Mouse (Mus musculus) embryonic facial prominence, embryonic 11.5 days (tissue): ENCODE measurements at regions not wholly inside any gene's neighbourhood (a gene's known extent, or its start where the extent isn't known, plus 50 kb on each side); places are given as distances from the start of the nearest gene placed in this dataset.
"Not testable (repeated sequence)": the region's sequence is repeated elsewhere in the genome, so short reads cannot be mapped to it uniquely, and the experiment has no call there.

Experiments
- ATAC-seq: fragments of 200-750 bp; cut with Nextera tagmentation; replicated peaks from 2 replicates; pipeline ENCODE4 v1.8.0; 2017; ENCODE audit warnings: low read depth; ENCODE audit not compliant: insufficient number of reproducible peaks, low FRiP score, low TSS enrichment
- DNase-seq: peaks from one replicate; pipeline ENCODE4 v3.0.0-alpha.2; 2015; ENCODE audit warnings: low spot score
- H3K27ac ChIP-seq: fragments of 300-500 bp; sonication (generic); replicated peaks from 2 replicates; pipeline ENCODE4 v1.5.1; 2014; ENCODE audit warnings: mild to moderate bottlenecking, low read depth, low read length, control low read depth
- H3K27me3 ChIP-seq: fragments of 300-500 bp; sonication (generic); 2 replicates; pipeline ENCODE4 v1.6.1; 2014; ENCODE audit warnings: mild to moderate bottlenecking, low read length, moderate library complexity, mixed read lengths; ENCODE audit not compliant: control insufficient read depth, insufficient read depth
- H3K36me3 ChIP-seq: fragments of 300-500 bp; sonication (generic); replicated peaks from 2 replicates; pipeline ENCODE4 v1.6.1; 2014; ENCODE audit warnings: low read depth, mild to moderate bottlenecking, low read length, moderate library complexity, mixed read lengths; ENCODE audit not compliant: control insufficient read depth, insufficient read depth
- H3K4me1 ChIP-seq: fragments of 300-500 bp; sonication (generic); 2 replicates; pipeline ENCODE4 v1.6.1; 2014; ENCODE audit warnings: low read length, mixed read lengths; ENCODE audit not compliant: control insufficient read depth, insufficient read depth
- H3K4me2 ChIP-seq: fragments of 300-500 bp; sonication (generic); 2 replicates; pipeline ENCODE4 v1.6.1; 2014; ENCODE audit warnings: low read depth, mild to moderate bottlenecking, control low read depth, low read length, moderate library complexity
- H3K4me3 ChIP-seq: fragments of 300-500 bp; sonication (generic); 2 replicates; pipeline ENCODE4 v1.5.1; 2014; ENCODE audit warnings: low read depth, low read length, control low read depth
- H3K9ac ChIP-seq: fragments of 300-500 bp; sonication (generic); replicated peaks from 2 replicates; pipeline ENCODE4 v1.6.1; 2014; ENCODE audit warnings: mild to moderate bottlenecking, control low read depth, low read length
- H3K9me3 ChIP-seq: fragments of 300-500 bp; sonication (generic); replicated peaks from 2 replicates; pipeline ENCODE4 v1.6.1; 2016; ENCODE audit warnings: mild to moderate bottlenecking, low read length, inconsistent platforms, mixed read lengths; ENCODE audit not compliant: control insufficient read depth
- WGBS: fragments of 180-500 bp; shearing (Covaris S2); extraction: QIAGEN DNeasy Blood & Tissue Kit; methylation state at CpG from one replicate; pipeline ENCODE4 v1.1.7; 2014; 5-methylcytosine and 5-hydroxymethylcytosine counted together

- Histone ChIP-seq H3K27ac (no peak overlapping the region), H3K4me1 (no peaks in the 10 kb centered on the region), H3K4me3 (no peak overlapping the region), H3K9ac (no peak overlapping the region), H3K36me3 (no peaks in the 10 kb centered on the region), H3K9me3 (no peaks in the 10 kb centered on the region), H3K27me3 (no peaks in the 10 kb centered on the region), H3K4me2 (no peak overlapping the region)
- 61% methylated on average over 3 of the region's 3 CpGs for WGBS
- DNase-seq (no peak), ATAC-seq (no peak)
Observed at GRCm38 (mm10) chr7:116735676-116736075, 231.5 kb downstream of the Nucb2 start.

GRCm38 (mm10) chr7:116736333-116736732, 232.2 kb downstream of the Nucb2 start:
- Histone ChIP-seq H3K27me3 (no peaks in the 10 kb centered on the region), H3K4me1 (no peaks in the 10 kb centered on the region), H3K4me2 (no peak overlapping the region), H3K4me3 (no peak overlapping the region), H3K9ac (no peak overlapping the region), H3K36me3 (no peaks in the 10 kb centered on the region), H3K9me3 (no peaks in the 10 kb centered on the region), H3K27ac (no peak overlapping the region)
- ATAC-seq = no peak; the same call in 1 of the 2 replicates
- no peak for DNase-seq
- WGBS = 59% methylated on average over 4 of the region's 4 CpGs

GRCm38 (mm10) chr7:116738009-116738408, 233.8 kb downstream of the Nucb2 start:
- ATAC-seq = no peak
- 81% methylated on average over 4 of the region's 4 CpGs for WGBS
- no peaks in the 10 kb centered on the region for H3K4me1 ChIP-seq
- H3K27ac ChIP-seq = no peak overlapping the region
- H3K36me3 ChIP-seq = no peaks in the 10 kb centered on the region
- H3K9me3 ChIP-seq = no peaks in the 10 kb centered on the region
- DNase-seq = no peak
- no peak overlapping the region for H3K4me3 ChIP-seq
- H3K9ac ChIP-seq = no peak overlapping the region
- H3K27me3 ChIP-seq = no peaks in the 10 kb centered on the region
- H3K4me2 ChIP-seq = no peak overlapping the region

GRCm38 (mm10) chr7:116754556-116754955, 250.4 kb downstream of the Nucb2 start:
- H3K4me3 ChIP-seq = no peak overlapping the region
- no peaks in the 10 kb centered on the region for H3K9me3 ChIP-seq
- H3K27ac ChIP-seq = no peak overlapping the region
- DNase-seq (no peak), ATAC-seq (no peak)
- H3K9ac ChIP-seq = no peak overlapping the region
- H3K4me1 ChIP-seq = no peaks in the 10 kb centered on the region
- no peaks in the 10 kb centered on the region for H3K36me3 ChIP-seq
- no peaks in the 10 kb centered on the region for H3K27me3 ChIP-seq
- H3K4me2 ChIP-seq = no peak overlapping the region

- 91% methylated on average over 19 of the region's 19 CpGs for WGBS
- not testable (repeated sequence) for H3K27ac ChIP-seq, DNase-seq, H3K27me3 ChIP-seq, H3K9me3 ChIP-seq, H3K4me1 ChIP-seq, H3K9ac ChIP-seq, ATAC-seq, H3K36me3 ChIP-seq, H3K4me2 ChIP-seq, H3K4me3 ChIP-seq
Observed at GRCm38 (mm10) chr7:116792181-116792580, 288.0 kb downstream of the Nucb2 start.

- no peaks in the 10 kb centered on the region for H3K27me3 ChIP-seq
- 66% methylated on average over 3 of the region's 3 CpGs for WGBS
Observed at GRCm38 (mm10) chr7:116808475-116808874, 304.3 kb downstream of the Nucb2 start.

GRCm38 (mm10) chr7:116816494-116816893, 312.3 kb downstream of the Nucb2 start:
- DNase-seq (no peak), ATAC-seq (no peak)
- WGBS = 91% methylated on average over 2 of the region's 2 CpGs
- H3K9ac ChIP-seq = no peak overlapping the region
- H3K4me3 ChIP-seq = no peak overlapping the region
- no peaks in the 10 kb centered on the region for H3K9me3 ChIP-seq
- H3K27ac ChIP-seq = no peak overlapping the region
- no peak overlapping the region for H3K4me2 ChIP-seq
- no peaks in the 10 kb centered on the region for H3K36me3 ChIP-seq
- H3K4me1 ChIP-seq = no peaks in the 10 kb centered on the region
- no peaks in the 10 kb centered on the region for H3K27me3 ChIP-seq

More at GRCm38 (mm10) chr7:116808475-116808874, 304.3 kb downstream of the Nucb2 start:
- Histone ChIP-seq H3K36me3 (no peaks in the 10 kb centered on the region), H3K4me3 (no peak overlapping the region), H3K27ac (no peak overlapping the region), H3K9ac (no peak overlapping the region), H3K4me2 (no peak overlapping the region), H3K4me1 (no peaks in the 10 kb centered on the region), H3K9me3 (no peaks in the 10 kb centered on the region)
- DNase-seq (no peak), ATAC-seq (no peak)

GRCm38 (mm10) chr7:116817991-116818390, 313.8 kb downstream of the Nucb2 start:
- no peaks in the 10 kb centered on the region for H3K4me1 ChIP-seq
- H3K9ac ChIP-seq = no peak overlapping the region
- no peak overlapping the region for H3K4me2 ChIP-seq
- no peaks in the 10 kb centered on the region for H3K27me3 ChIP-seq
- H3K27ac ChIP-seq = no peak overlapping the region
- 86% methylated on average over 7 of the region's 7 CpGs for WGBS
- DNase-seq (no peak), ATAC-seq (no peak)
- no peaks in the 10 kb centered on the region for H3K36me3 ChIP-seq
- H3K4me3 ChIP-seq = no peak overlapping the region
- no peaks in the 10 kb centered on the region for H3K9me3 ChIP-seq
